Mouse (Mus musculus) hindbrain, postnatal 0 days (tissue): ENCODE measurements at regions not wholly inside any gene's neighbourhood (a gene's known extent, or its start where the extent isn't known, plus 50 kb on each side); places are given as distances from the start of the nearest gene placed in this dataset.

Source experiments
- ATAC-seq: fragments of 200-750 bp; cut with Nextera tagmentation; 2 replicates; pipeline ENCODE4 v1.8.0; 2017; ENCODE audit warnings: mild to moderate bottlenecking, moderate TSS enrichment, moderate library complexity
- DNase-seq: peaks from one replicate; pipeline ENCODE4 v3.0.0-alpha.2; 2015; ENCODE audit warnings: low spot score
- H3K27ac ChIP-seq: fragments of 300-500 bp; sonication (generic); 2 replicates; pipeline ENCODE4 v1.5.1; 2014; ENCODE audit warnings: mild to moderate bottlenecking
- H3K27me3 ChIP-seq: fragments of 300-500 bp; sonication (generic); 2 replicates; pipeline ENCODE4 v1.6.1; 2014; ENCODE audit warnings: low read length, mixed read lengths; ENCODE audit not compliant: insufficient read depth
- H3K36me3 ChIP-seq: fragments of 300-500 bp; sonication (generic); 2 replicates; pipeline ENCODE4 v1.6.1; 2014; ENCODE audit warnings: low read length, mixed read lengths; ENCODE audit not compliant: insufficient read depth
- H3K4me1 ChIP-seq: fragments of 300-500 bp; sonication (generic); 2 replicates; pipeline ENCODE4 v1.6.1; 2014; ENCODE audit warnings: antibody characterized with exemption, low read length, mixed read lengths; ENCODE audit not compliant: insufficient read depth
- H3K4me2 ChIP-seq: fragments of 300-500 bp; sonication (generic); 2 replicates; pipeline ENCODE4 v1.6.1; 2014; ENCODE audit warnings: low read depth, mild to moderate bottlenecking, low read length, moderate library complexity, mixed read lengths
- H3K4me3 ChIP-seq: fragments of 300-500 bp; sonication (generic); 2 replicates; pipeline ENCODE4 v1.5.1; 2014; ENCODE audit warnings: low read length
- H3K9ac ChIP-seq: fragments of 300-500 bp; sonication (generic); replicated peaks from 2 replicates; pipeline ENCODE4 v1.6.1; 2014; ENCODE audit warnings: mild to moderate bottlenecking, low read length, moderate library complexity, mixed read lengths
- H3K9me3 ChIP-seq: fragments of 300-500 bp; sonication (generic); 2 replicates; pipeline ENCODE4 v1.6.1; 2016; ENCODE audit warnings: low read length, mixed read lengths
- CTCF ChIP-seq: IDR thresholded peaks from 2 replicates; pipeline ENCODE4 v1.5.1; 2016; ENCODE audit warnings: antibody characterized with exemption, control low read depth, low read depth
- WGBS: fragments of 180-500 bp; shearing (Covaris S2); extraction: QIAGEN DNeasy Blood & Tissue Kit; methylation state at CpG from one replicate; pipeline ENCODE4 v1.1.7; 2014; 5-methylcytosine and 5-hydroxymethylcytosine counted together

DNA sequence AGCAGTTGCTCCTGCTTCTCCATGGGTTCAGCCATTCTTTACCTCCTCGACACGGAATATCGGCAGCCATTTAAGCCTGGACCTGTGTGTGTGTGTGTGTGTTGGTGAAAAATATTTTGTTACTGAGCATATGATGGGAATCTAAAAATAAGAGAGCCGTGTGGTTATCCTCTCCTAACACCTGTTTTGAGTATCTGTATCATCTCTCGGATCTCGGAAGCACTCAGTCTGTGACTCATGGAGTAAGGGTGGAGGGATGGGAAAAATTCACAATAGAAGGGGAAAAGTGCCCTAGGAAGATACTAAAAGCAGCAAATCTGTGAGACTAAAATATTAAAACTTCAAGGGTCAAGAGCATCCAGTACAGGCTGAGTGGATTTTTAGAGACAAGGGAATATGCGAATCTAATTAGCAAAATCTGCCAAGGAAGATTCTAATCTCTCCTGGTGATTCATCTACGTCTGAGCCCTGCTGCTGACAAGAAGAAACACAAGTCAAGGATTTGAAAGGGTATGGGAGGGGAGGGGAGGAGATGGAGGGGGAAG lies 107.1 kb upstream of the Krr1 start:
- no peaks in the 10 kb centered on the region for H3K4me1 ChIP-seq
- whole genome bisulfite sequencing = 80% methylated on average over 8 of the region's 8 CpGs

GRCm38 (mm10) chr10:111867102-111867501 lies 105.4 kb upstream of the Krr1 start:
- no peak for TF ChIP-seq CTCF
- ATAC-seq (peak; percentile 53; the same call in 1 of the 2 replicates), DNase-seq (peak; percentile 29)
- Histone ChIP-seq H3K9ac (no peak overlapping the region), H3K27me3 (no peaks in the 10 kb centered on the region), H3K4me2 (peak overlapping the region; percentile 25; the same call in 1 of the 2 replicates), H3K27ac (no peak overlapping the region), H3K4me1 (no peaks in the 10 kb centered on the region), H3K4me3 (no peak overlapping the region), H3K9me3 (no peaks in the 10 kb centered on the region), H3K36me3 (no peaks in the 10 kb centered on the region)
- WGBS = 14% methylated on average over 6 of the region's 6 CpGs

More for the DNA sequence above, 107.1 kb upstream of the Krr1 start:
- Histone ChIP-seq H3K36me3 (no peaks in the 10 kb centered on the region), H3K4me3 (no peak overlapping the region), H3K4me2 (no peak overlapping the region), H3K9ac (no peak overlapping the region), H3K27me3 (no peaks in the 10 kb centered on the region), H3K27ac (no peak overlapping the region), H3K9me3 (no peaks in the 10 kb centered on the region)
- no peak for ATAC-seq
- no peak for TF ChIP-seq CTCF
- DNase-seq = no peak

- no peaks in the 10 kb centered on the region for H3K27me3 ChIP-seq
- no peaks in the 10 kb centered on the region for H3K4me1 ChIP-seq
- ATAC-seq (no peak), DNase-seq (peak; percentile 62)
- H3K36me3 ChIP-seq = no peaks in the 10 kb centered on the region
- peak overlapping the region; percentile 25; the same call in 1 of the 2 replicates for H3K4me2 ChIP-seq
- 4% methylated on average over 6 of the region's 6 CpGs for WGBS
- TF ChIP-seq CTCF = no peak
- no peaks in the 10 kb centered on the region for H3K9me3 ChIP-seq
- H3K9ac ChIP-seq = no peak overlapping the region
- H3K27ac ChIP-seq = no peak overlapping the region
- H3K4me3 ChIP-seq = no peak overlapping the region
Measured at GRCm38 (mm10) chr10:111867538-111867937, 104.9 kb upstream of the Krr1 start.

DNA sequence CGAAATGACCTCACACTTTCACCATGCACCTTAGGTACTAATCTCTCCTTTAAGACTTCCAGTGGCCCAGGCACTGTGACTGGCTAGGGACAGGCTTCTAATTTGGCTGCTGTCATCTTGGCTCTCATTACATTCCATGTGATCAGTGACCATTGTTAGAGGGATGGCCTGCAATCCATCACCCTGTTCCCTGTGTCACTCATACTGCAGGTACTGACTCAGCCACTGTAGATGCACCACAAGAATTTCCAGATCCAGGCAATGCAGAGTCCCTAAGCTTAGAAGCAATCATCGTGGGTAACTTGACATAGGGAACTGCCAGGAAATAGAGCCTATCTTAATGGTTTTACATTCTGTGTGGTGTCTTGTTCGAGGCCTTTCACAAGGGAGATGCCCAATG lies 92.1 kb upstream of the Krr1 start:
- no peak overlapping the region for H3K9ac ChIP-seq
- no peaks in the 10 kb centered on the region for H3K9me3 ChIP-seq
- no peaks in the 10 kb centered on the region for H3K27me3 ChIP-seq
- 64% methylated on average over 3 of the region's 3 CpGs for WGBS
- H3K27ac ChIP-seq = no peak overlapping the region
- H3K4me3 ChIP-seq = no peak overlapping the region
- H3K4me2 ChIP-seq = no peak overlapping the region
- H3K36me3 ChIP-seq = no peaks in the 10 kb centered on the region
- DNase-seq (no peak), ATAC-seq (no peak)
- no peak for TF ChIP-seq CTCF
- no peaks in the 10 kb centered on the region for H3K4me1 ChIP-seq

GRCm38 (mm10) chr10:111881339-111882211 lies 90.9 kb upstream of the Krr1 start:
- H3K4me1 ChIP-seq = no peaks in the 10 kb centered on the region
- 0 out of 2 replicates have a peak overlapping the region, but pooled peaks have one; percentile 15 for H3K9ac ChIP-seq
- no peaks in the 10 kb centered on the region for H3K9me3 ChIP-seq
- no peak overlapping the region for H3K27ac ChIP-seq
- DNase-seq (peak; percentile 73), ATAC-seq (peak; percentile 64)
- TF ChIP-seq CTCF = peak; percentile 44; the same call in 1 of the 2 replicates
- no peaks in the 10 kb centered on the region for H3K36me3 ChIP-seq
- no peaks in the 10 kb centered on the region for H3K27me3 ChIP-seq
- 41% methylated on average over 24 of the region's 24 CpGs for WGBS
- peak overlapping the region; percentile 45 for H3K4me2 ChIP-seq
- peak overlapping the region; percentile 14 for H3K4me3 ChIP-seq

DNA sequence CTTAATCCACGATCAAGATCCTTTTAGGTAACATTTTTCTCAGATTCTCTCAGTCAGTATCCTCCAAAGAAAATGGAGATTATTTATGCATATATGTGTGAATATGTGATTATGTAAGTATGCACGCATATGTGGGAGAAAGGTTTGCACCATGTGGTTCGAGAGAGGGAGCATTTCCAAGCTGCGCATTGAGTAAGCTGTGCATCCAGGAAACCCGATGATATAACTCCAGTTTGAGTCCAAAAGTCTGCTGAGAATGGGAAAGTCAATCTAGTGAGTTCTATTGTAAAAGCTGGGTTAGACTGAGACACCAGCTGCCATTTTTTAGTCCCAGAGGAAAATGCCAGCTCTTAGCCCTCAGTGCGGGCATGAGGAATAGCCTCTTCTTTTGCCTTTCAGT lies 89.9 kb upstream of the Krr1 start:
- Histone ChIP-seq H3K27me3 (no peaks in the 10 kb centered on the region), H3K4me3 (no peak overlapping the region), H3K9ac (no peak overlapping the region), H3K4me1 (no peaks in the 10 kb centered on the region), H3K4me2 (no peak overlapping the region), H3K9me3 (no peaks in the 10 kb centered on the region), H3K27ac (no peak overlapping the region), H3K36me3 (no peaks in the 10 kb centered on the region)
- ATAC-seq = no peak
- WGBS = 88% methylated on average over 6 of the region's 6 CpGs
- no peak for DNase-seq
- TF ChIP-seq CTCF = no peak

- Histone ChIP-seq H3K27ac (no peak overlapping the region), H3K27me3 (no peaks in the 10 kb centered on the region), H3K9me3 (no peaks in the 10 kb centered on the region), H3K36me3 (no peaks in the 10 kb centered on the region), H3K4me3 (no peak overlapping the region), H3K9ac (no peak overlapping the region), H3K4me2 (no peak overlapping the region), H3K4me1 (no peaks in the 10 kb centered on the region)
- 43% methylated on average over 4 of the region's 4 CpGs for WGBS
- TF ChIP-seq CTCF = no peak
- peak; percentile 36; the same call in 1 of the 2 replicates for ATAC-seq
- peak; percentile 67 for DNase-seq
Measured at GRCm38 (mm10) chr10:111884701-111885100, 87.8 kb upstream of the Krr1 start.
